Mouse (Mus musculus) lung, embryonic 14.5 days (tissue): ENCODE results near the gene Rapgef2. TPM values are rescaled to one million over a fixed set of nuclear protein-coding genes. Genes with fewer than 3 reads are reported as not detected.

Experiments
- ATAC-seq: fragments of 200-750 bp; cut with Nextera tagmentation; 2 replicates; pipeline ENCODE4 v1.8.0; 2017; ENCODE audit warnings: mild to moderate bottlenecking, moderate TSS enrichment, moderate library complexity; ENCODE audit not compliant: insufficient read depth
- DNase-seq: peaks from one replicate; pipeline ENCODE4 v3.0.0-alpha.2; 2015
- H3K27ac ChIP-seq: fragments of 300-500 bp; sonication (generic); 2 replicates; pipeline ENCODE4 v1.5.1; 2014; ENCODE audit warnings: low read depth, mild to moderate bottlenecking, moderate library complexity
- H3K27me3 ChIP-seq: fragments of 300-500 bp; sonication (generic); 2 replicates; pipeline ENCODE4 v1.6.1; 2014; ENCODE audit warnings: low read length, control low read depth; ENCODE audit not compliant: insufficient read depth
- H3K36me3 ChIP-seq: fragments of 300-500 bp; sonication (generic); 2 replicates; pipeline ENCODE4 v1.6.1; 2014; ENCODE audit warnings: control low read depth; ENCODE audit not compliant: insufficient read depth
- H3K4me1 ChIP-seq: fragments of 300-500 bp; sonication (generic); 2 replicates; pipeline ENCODE4 v1.6.1; 2014; ENCODE audit warnings: antibody characterized with exemption, control low read depth; ENCODE audit not compliant: insufficient read depth
- H3K4me2 ChIP-seq: fragments of 300-500 bp; sonication (generic); 2 replicates; pipeline ENCODE4 v1.6.1; 2014; ENCODE audit warnings: mild to moderate bottlenecking
- H3K4me3 ChIP-seq: fragments of 300-500 bp; sonication (generic); 2 replicates; pipeline ENCODE4 v1.5.1; 2014; ENCODE audit warnings: low read depth, low read length
- H3K9ac ChIP-seq: fragments of 300-500 bp; sonication (generic); 2 replicates; pipeline ENCODE4 v1.6.1; 2014
- H3K9me3 ChIP-seq: fragments of 300-500 bp; sonication (generic); 2 replicates; pipeline ENCODE4 v1.6.1; 2016; ENCODE audit warnings: low read depth, low read length, control low read depth
- CTCF ChIP-seq: IDR thresholded peaks from 2 replicates; pipeline ENCODE4 v1.5.1; 2016; ENCODE audit warnings: antibody characterized with exemption, low read depth
- WGBS: fragments of 180-500 bp; shearing (Covaris S2); extraction: QIAGEN DNeasy Blood & Tissue Kit; methylation state at CpG from one replicate; pipeline ENCODE4 v1.1.7; 2014; 5-methylcytosine and 5-hydroxymethylcytosine counted together
- polyA plus RNA-seq: library from polyadenylated mRNA; unstranded; fragments of >200 nt; fragmentation: Nextera tagmentation; extraction: Ambion mirVana; gene quantifications from 2 replicates; pipeline ENCODE4 v1.2.1, GENCODE M21; 2014

Rapgef2 gene
- polyA plus RNA-seq, 1 experiment from 2014 or later = 10.1 TPM

DNA sequence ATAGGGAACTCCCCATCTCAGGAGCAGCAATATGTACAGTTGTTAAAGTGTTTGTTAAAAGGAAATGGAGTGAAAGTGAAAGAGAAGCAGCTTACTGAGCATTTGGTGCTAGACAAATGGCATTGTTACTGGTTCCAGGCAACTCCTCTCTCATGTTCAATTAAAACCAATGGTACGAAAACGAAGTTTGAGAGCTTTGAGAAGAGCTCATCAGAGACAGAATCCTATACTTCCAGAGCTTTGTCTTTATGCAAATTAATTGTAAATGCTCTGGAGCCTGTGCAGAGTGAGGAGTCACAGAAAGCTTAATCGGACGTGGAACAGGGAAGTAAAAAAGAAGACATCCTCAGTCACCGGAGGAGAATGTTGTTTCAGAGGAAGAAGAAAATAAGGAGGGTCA, 241.1 kb downstream of the Rapgef2 start:
- Histone ChIP-seq H3K9me3 (no peaks in the 10 kb centered on the region), H3K4me1 (no peaks in the 10 kb centered on the region), H3K9ac (no peak overlapping the region), H3K36me3 (no peaks in the 10 kb centered on the region), H3K4me2 (no peak overlapping the region), H3K27me3 (no peaks in the 10 kb centered on the region), H3K4me3 (no peak overlapping the region), H3K27ac (no peak overlapping the region)
- 74% methylated on average over 5 of the region's 5 CpGs for WGBS
- no peak for TF ChIP-seq CTCF
- no peak for DNase-seq
- no peak for ATAC-seq

DNA sequence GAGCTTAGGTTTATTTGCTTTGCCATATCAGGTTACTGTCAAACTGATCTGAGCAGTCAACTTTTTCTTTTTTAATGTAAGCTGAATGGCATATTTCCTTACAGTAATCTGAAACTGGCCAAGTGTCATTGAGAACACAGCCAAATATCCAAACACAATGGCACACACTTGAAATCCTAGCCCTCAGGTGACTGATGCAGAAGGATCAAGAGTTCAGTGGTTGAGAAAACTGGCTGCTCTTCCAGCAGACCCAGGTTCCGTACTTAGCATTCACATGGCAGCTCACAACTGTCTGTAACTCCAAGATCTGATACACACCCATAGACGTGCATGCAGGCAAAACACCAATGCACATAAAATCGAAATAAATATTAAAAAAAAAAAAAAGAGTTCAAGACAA, 243.3 kb downstream of the Rapgef2 start:
- no peak overlapping the region for H3K9ac ChIP-seq
- H3K27ac ChIP-seq = no peak overlapping the region
- no peaks in the 10 kb centered on the region for H3K27me3 ChIP-seq
- TF ChIP-seq CTCF = no peak
- no peaks in the 10 kb centered on the region for H3K4me1 ChIP-seq
- DNase-seq = peak; percentile 21
- 53% methylated on average over 3 of the region's 3 CpGs for WGBS
- no peak overlapping the region for H3K4me3 ChIP-seq
- no peak overlapping the region for H3K4me2 ChIP-seq
- H3K9me3 ChIP-seq = no peaks in the 10 kb centered on the region
- H3K36me3 ChIP-seq = no peaks in the 10 kb centered on the region
- peak; percentile 41; the same call in 1 of the 2 replicates for ATAC-seq

DNA sequence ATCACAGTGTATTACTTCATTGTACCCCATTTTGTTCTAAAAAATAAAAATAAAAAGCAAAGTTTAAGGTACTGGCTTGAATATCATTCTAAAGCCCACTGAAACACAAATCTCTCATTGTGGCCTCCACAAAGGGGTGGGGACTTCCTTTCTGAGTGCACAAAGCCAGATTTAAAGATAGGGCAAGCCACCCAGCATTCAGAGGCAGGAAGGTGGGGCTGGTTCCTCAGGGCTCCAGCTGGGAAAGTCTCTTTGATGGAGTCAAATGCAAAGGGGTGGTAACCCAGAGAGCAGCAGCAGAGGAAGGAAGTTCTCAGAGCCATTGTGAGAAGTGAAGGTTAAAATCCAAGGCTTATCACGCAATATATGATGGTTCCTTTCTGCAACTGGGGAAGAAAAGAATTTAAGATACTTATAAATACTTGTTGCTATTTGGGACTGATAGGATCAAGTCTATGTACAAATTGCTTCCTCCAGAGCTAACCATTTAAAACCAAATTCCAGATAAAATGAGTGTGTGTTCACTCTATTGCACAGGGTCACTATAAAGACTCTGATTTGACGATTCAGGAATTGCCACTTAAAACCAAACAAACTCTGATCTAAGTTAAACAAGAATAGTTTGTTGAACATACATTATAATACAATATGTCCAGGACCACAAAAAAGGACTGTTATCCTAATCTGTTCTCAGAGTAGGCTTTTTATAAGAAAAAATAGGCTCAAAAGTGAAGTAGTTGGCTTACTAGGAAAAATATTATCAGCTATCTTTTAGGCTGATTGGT, 246.5 kb downstream of the Rapgef2 start:
- Histone ChIP-seq H3K4me3 (no peak overlapping the region), H3K4me2 (no peak overlapping the region), H3K27ac (no peak overlapping the region), H3K9ac (no peak overlapping the region), H3K4me1 (no peaks in the 10 kb centered on the region), H3K36me3 (no peaks in the 10 kb centered on the region), H3K27me3 (no peaks in the 10 kb centered on the region), H3K9me3 (no peaks in the 10 kb centered on the region)
- DNase-seq (peak; percentile 31), ATAC-seq (no peak)
- no peak for TF ChIP-seq CTCF
- 38% methylated on average over 2 of the region's 2 CpGs for WGBS

DNA sequence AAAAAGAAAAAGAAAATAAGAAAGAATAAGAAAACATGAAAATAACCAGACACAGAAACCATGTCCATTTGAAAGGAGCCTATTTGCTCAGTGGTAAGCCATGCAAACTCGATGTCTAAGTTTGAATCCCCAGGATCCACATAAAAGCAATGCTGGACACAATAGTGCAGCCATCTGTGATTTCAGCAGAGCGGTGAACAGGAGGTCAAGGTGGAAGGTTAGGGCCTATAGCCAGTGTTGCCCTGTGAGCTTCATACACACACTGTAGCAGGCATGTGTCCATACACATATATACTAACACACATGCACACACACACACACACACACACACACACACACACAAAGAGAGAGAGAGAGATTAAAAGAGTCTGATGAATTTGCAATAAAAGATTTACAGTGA, 247.3 kb downstream of the Rapgef2 start:
- DNase-seq (no peak), ATAC-seq (no peak)
- no peak overlapping the region for H3K27ac ChIP-seq
- WGBS = 74% methylated on average over 2 of the region's 2 CpGs
- no peaks in the 10 kb centered on the region for H3K9me3 ChIP-seq
- H3K4me1 ChIP-seq = no peaks in the 10 kb centered on the region
- no peaks in the 10 kb centered on the region for H3K27me3 ChIP-seq
- H3K9ac ChIP-seq = no peak overlapping the region
- H3K4me3 ChIP-seq = no peak overlapping the region
- no peaks in the 10 kb centered on the region for H3K36me3 ChIP-seq
- no peak overlapping the region for H3K4me2 ChIP-seq
- TF ChIP-seq CTCF = no peak

DNA sequence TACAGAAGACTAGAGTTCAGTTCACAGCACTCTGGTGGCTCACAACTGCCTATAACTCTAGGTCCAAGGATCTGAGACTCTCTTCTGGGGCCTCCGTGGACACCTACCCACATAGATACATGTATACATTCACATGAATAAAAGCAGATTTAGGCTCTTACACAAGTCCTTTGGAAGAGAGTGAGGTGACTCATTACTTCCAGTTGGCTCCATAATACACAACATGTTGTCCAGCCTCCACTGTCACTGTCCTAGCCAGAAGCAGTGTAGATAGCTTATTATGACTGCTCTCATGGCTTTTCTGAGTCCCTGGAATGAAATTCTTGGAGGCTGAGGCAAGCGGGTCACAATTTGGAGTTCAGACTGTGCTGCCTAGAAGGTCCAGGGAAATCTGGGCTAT, 251.9 kb downstream of the Rapgef2 start:
- H3K9me3 ChIP-seq = no peaks in the 10 kb centered on the region
- H3K4me1 ChIP-seq = no peaks in the 10 kb centered on the region
- H3K4me3 ChIP-seq = no peak overlapping the region
- no peak overlapping the region for H3K27ac ChIP-seq
- DNase-seq (no peak), ATAC-seq (no peak)
- no peak overlapping the region for H3K4me2 ChIP-seq
- WGBS = 86% methylated on average over 2 of the region's 2 CpGs
- no peak overlapping the region for H3K9ac ChIP-seq
- TF ChIP-seq CTCF = no peak
- H3K27me3 ChIP-seq = no peaks in the 10 kb centered on the region
- no peaks in the 10 kb centered on the region for H3K36me3 ChIP-seq

DNA sequence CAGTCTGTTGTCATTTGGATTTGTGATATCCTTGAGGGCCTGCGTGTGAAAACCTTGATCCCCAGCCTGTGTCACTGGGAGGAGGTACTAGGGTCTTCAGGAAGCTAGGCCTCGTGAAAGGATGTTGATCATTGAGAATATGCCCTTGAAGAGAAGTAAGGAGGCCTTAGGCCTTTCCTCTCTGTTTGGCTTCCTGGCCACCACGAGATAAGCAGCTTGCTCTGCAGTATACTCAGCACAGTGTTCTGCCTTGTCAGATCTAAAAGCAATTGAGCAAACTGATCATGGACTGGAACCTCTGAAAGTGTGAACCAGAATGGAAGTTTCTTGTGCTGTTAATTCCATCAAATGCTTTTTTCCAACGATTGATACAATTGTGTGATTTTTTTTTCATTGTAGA, 255.5 kb downstream of the Rapgef2 start:
- no peaks in the 10 kb centered on the region for H3K4me1 ChIP-seq
- no peaks in the 10 kb centered on the region for H3K27me3 ChIP-seq
- no peaks in the 10 kb centered on the region for H3K36me3 ChIP-seq
- ATAC-seq = no peak
- H3K9ac ChIP-seq = no peak overlapping the region
- DNase-seq = no peak
- TF ChIP-seq CTCF = no peak
- no peaks in the 10 kb centered on the region for H3K9me3 ChIP-seq
- no peak overlapping the region for H3K27ac ChIP-seq
- H3K4me3 ChIP-seq = no peak overlapping the region
- no peak overlapping the region for H3K4me2 ChIP-seq
- WGBS = 75% methylated on average over 4 of the region's 4 CpGs

DNA sequence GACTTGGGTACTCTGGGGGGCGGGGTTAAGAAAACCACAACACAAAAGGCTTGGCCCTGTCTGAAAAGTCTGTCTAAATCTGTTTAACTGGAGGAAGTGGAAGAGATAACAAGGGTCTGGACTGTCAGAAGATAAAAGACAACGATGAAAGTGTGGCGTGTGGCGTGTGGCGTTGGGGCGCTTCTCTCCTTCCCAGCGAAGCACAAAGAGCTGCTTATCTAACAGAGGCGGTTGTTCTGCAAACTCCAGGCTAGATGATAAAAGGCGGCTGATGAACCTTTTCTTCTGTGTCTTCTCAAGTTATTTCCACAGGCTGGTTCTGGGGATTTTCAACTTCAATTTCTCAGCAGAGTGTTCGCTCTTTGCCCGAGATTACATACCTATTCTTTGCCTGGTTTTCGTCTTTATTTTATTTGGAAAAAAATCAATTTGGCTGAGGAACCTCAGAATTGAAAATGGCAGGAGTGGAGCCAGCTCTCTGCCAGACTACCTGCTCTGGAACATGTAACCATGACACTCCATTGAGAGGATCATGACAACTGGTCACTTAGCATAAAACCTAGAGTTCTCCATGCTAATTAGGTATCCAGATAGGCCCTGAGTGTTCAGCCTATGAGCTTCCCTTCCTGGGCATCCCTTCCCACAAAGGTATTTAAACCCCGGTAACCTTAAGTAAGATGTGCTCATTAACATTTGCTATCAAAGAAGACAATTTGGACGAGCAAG, 258.0 kb downstream of the Rapgef2 start:
- Histone ChIP-seq H3K4me3 (no peak overlapping the region), H3K9ac (no peak overlapping the region), H3K4me1 (no peaks in the 10 kb centered on the region), H3K27ac (no peak overlapping the region), H3K4me2 (no peak overlapping the region), H3K36me3 (no peaks in the 10 kb centered on the region), H3K9me3 (no peaks in the 10 kb centered on the region), H3K27me3 (no peaks in the 10 kb centered on the region)
- 42% methylated on average over 14 of the region's 14 CpGs for WGBS
- TF ChIP-seq CTCF = no peak
- peak; percentile 35; the same call in 1 of the 2 replicates for ATAC-seq
- peak; percentile 26 for DNase-seq
